Mouse (Mus musculus) embryonic facial prominence, embryonic 10.5 days (tissue): ENCODE data around the gene Ank3. TPM values are rescaled to one million over a fixed set of nuclear protein-coding genes. Genes with fewer than 3 reads are reported as not detected.
A peak's percentile ranks its signal among the peaks of the same experiment; 100 is the strongest.

Source experiments
- DNase-seq: peaks from one replicate; pipeline ENCODE4 v3.0.0-alpha.2; 2017; ENCODE audit warnings: low spot score
- H3K27ac ChIP-seq: fragments of 300-500 bp; sonication (generic); replicated peaks from 2 replicates; pipeline ENCODE4 v1.5.1; 2016; ENCODE audit warnings: mild to moderate bottlenecking
- H3K27me3 ChIP-seq: fragments of 300-500 bp; sonication (generic); replicated peaks from 2 replicates; pipeline ENCODE4 v1.6.1; 2016; ENCODE audit warnings: low read depth, mild to moderate bottlenecking; ENCODE audit not compliant: poor library complexity, severe bottlenecking
- H3K36me3 ChIP-seq: fragments of 300-500 bp; sonication (generic); replicated peaks from 2 replicates; pipeline ENCODE4 v1.6.1; 2016; ENCODE audit warnings: mild to moderate bottlenecking, moderate library complexity
- H3K4me1 ChIP-seq: fragments of 300-500 bp; sonication (generic); 2 replicates; pipeline ENCODE4 v1.6.1; 2016
- H3K4me3 ChIP-seq: fragments of 300-500 bp; sonication (generic); 2 replicates; pipeline ENCODE4 v1.5.1; 2016; ENCODE audit warnings: mild to moderate bottlenecking, moderate library complexity
- H3K9me3 ChIP-seq: fragments of 300-500 bp; sonication (generic); 2 replicates; pipeline ENCODE4 v1.6.1; 2016; ENCODE audit warnings: mild to moderate bottlenecking
- WGBS: fragments of 180-500 bp; shearing (Covaris S2); methylation state at CpG from one replicate; pipeline ENCODE4 v1.1.7; 2016; 5-methylcytosine and 5-hydroxymethylcytosine counted together
- polyA plus RNA-seq: library from polyadenylated mRNA; unstranded; fragments of >200 nt; fragmentation: Nextera tagmentation; extraction: Ambion mirVana; gene quantifications from 2 replicates; pipeline ENCODE4 v1.2.1, GENCODE M21; 2016

Gene Ank3
- polyA plus RNA-seq, 1 experiment from 2014 or later, result 36.9 TPM

GRCm38 (mm10) chr10:69571972-69572371 lies 173.4 kb downstream of the Ank3 start:
- Histone ChIP-seq H3K36me3 (no peaks in the 10 kb centered on the region), H3K27me3 (peaks cover 37% of the 10 kb centered on the region), H3K4me3 (peak overlapping the region; percentile 49), H3K4me1 (peaks cover 82% of the 10 kb centered on the region), H3K27ac (no peak overlapping the region; the same call in 1 of the 2 replicates), H3K9me3 (no peaks in the 10 kb centered on the region)
- no peak for DNase-seq
- 1% methylated on average over 9 of the region's 9 CpGs for WGBS

GRCm38 (mm10) chr10:69573054-69573453 lies 174.5 kb downstream of the Ank3 start:
- H3K9me3 ChIP-seq, result no peaks in the 10 kb centered on the region
- H3K27me3 ChIP-seq, result peaks cover 37% of the 10 kb centered on the region
- 30% methylated on average over 7 of the region's 7 CpGs for WGBS
- no peak for DNase-seq
- H3K36me3 ChIP-seq, result no peaks in the 10 kb centered on the region
- H3K27ac ChIP-seq, result no peak overlapping the region
- H3K4me1 ChIP-seq, result peaks cover 92% of the 10 kb centered on the region
- no peak overlapping the region for H3K4me3 ChIP-seq

GRCm38 (mm10) chr10:69573746-69574145 lies 175.2 kb downstream of the Ank3 start:
- Histone ChIP-seq H3K27ac (peak overlapping the region; percentile 54), H3K36me3 (no peaks in the 10 kb centered on the region), H3K4me1 (peaks cover 95% of the 10 kb centered on the region), H3K9me3 (no peaks in the 10 kb centered on the region), H3K4me3 (peak overlapping the region; percentile 32; the same call in 1 of the 2 replicates), H3K27me3 (peaks cover 37% of the 10 kb centered on the region)
- no peak for DNase-seq
- 9% methylated on average over 3 of the region's 3 CpGs for WGBS

DNA sequence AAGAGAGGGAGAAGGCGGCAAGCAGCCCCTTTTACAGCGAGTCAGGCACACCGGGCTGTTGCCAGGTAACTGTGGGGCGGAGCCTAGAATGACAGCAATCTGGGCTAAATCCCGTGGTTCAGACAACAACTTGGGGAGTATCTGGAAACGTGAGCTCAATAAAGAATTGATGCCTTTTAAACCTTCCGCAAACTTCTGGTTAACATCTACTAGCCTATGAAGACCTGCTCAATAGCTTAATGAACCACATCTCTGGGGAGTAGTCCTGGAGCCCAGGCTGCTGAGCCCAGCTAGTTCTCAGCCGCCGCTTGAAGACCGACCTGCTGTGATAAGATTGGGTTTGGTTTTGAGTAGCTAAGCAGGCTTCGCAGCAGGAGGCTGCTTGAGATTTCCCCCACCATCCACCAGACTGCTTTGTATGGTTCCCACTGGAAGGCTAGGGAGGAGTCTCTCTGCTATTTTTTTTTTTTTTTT lies 175.7 kb downstream of the Ank3 start:
- DNase-seq, result peak; percentile 50
- Histone ChIP-seq H3K4me3 (peak overlapping the region; percentile 32; the same call in 1 of the 2 replicates), H3K4me1 (peaks cover 91% of the 10 kb centered on the region), H3K9me3 (no peaks in the 10 kb centered on the region), H3K27me3 (peaks cover 37% of the 10 kb centered on the region), H3K27ac (peak overlapping the region; percentile 54), H3K36me3 (no peaks in the 10 kb centered on the region)
- WGBS, result 3% methylated on average over 11 of the region's 11 CpGs

DNA sequence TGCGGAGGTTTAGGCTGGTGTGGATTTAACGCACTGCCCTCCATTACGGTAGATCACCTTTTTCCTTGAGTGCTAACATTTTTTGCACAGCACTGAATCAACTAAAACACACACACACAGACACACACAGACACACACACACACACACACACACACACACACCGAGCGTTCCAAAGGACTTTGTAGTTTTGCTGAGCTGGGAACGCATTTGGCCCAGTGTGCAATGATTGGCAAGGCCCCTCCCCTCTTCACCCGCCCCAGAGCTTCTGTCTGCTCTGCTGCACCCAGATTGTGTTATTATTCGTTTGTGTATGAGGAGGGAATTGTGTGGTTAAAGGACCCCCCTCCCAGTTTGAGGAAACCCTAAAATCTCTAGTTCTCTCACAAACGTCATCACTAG lies 176.3 kb downstream of the Ank3 start:
- no peaks in the 10 kb centered on the region for H3K36me3 ChIP-seq
- no peak overlapping the region for H3K27ac ChIP-seq
- 33% methylated on average over 9 of the region's 9 CpGs for WGBS
- peaks cover 91% of the 10 kb centered on the region for H3K4me1 ChIP-seq
- H3K27me3 ChIP-seq, result peaks cover 37% of the 10 kb centered on the region
- no peak overlapping the region for H3K4me3 ChIP-seq
- H3K9me3 ChIP-seq, result no peaks in the 10 kb centered on the region
- no peak for DNase-seq

- Histone ChIP-seq H3K36me3 (no peaks in the 10 kb centered on the region), H3K4me1 (peaks cover 90% of the 10 kb centered on the region), H3K27me3 (peaks cover 37% of the 10 kb centered on the region), H3K4me3 (no peak overlapping the region), H3K9me3 (no peaks in the 10 kb centered on the region), H3K27ac (no peak overlapping the region)
- DNase-seq, result no peak
- 62% methylated on average over 6 of the region's 6 CpGs for WGBS
These were observed 176.9 kb downstream of the Ank3 start for GRCm38 (mm10) chr10:69575451-69575850.

DNA sequence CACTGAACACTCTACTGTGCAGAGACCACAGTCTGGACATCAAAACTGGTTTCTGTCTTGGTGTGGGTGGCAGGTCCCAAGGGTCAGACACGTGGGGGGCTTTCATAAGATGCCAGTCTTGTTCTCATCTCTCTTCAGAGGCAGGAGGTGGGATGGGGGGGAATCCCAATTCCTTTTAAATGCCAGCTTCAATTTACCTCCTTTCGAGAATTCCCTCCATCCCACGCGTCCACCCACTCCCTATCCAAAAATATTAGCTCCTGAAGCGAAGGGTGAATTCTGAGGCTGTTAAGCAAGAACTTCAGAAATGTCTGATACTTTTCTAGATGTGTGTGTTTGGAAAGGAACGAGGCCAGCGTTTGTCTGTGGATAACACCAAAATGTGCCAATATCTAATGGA lies 177.7 kb downstream of the Ank3 start:
- no peak for DNase-seq
- Histone ChIP-seq H3K36me3 (no peaks in the 10 kb centered on the region), H3K4me3 (no peak overlapping the region), H3K4me1 (peaks cover 82% of the 10 kb centered on the region), H3K27me3 (peaks cover 33% of the 10 kb centered on the region), H3K9me3 (no peaks in the 10 kb centered on the region), H3K27ac (peak overlapping the region; percentile 44)
- 87% methylated on average over 7 of the region's 7 CpGs for WGBS

- Histone ChIP-seq H3K4me3 (no peak overlapping the region), H3K27me3 (peaks cover 32% of the 10 kb centered on the region), H3K36me3 (no peaks in the 10 kb centered on the region), H3K27ac (no peak overlapping the region), H3K9me3 (no peaks in the 10 kb centered on the region), H3K4me1 (peaks cover 74% of the 10 kb centered on the region)
- DNase-seq, result no peak
- whole genome bisulfite sequencing, result 79% methylated on average over 15 of the region's 15 CpGs
These were observed 178.6 kb downstream of the Ank3 start for GRCm38 (mm10) chr10:69577061-69577728.

GRCm38 (mm10) chr10:69577729-69578061 lies 179.1 kb downstream of the Ank3 start:
- Histone ChIP-seq H3K4me1 (peaks cover 74% of the 10 kb centered on the region), H3K4me3 (no peak overlapping the region), H3K27ac (no peak overlapping the region), H3K27me3 (peaks cover 27% of the 10 kb centered on the region), H3K9me3 (no peaks in the 10 kb centered on the region), H3K36me3 (no peaks in the 10 kb centered on the region)
- no peak for DNase-seq
- WGBS, result 83% methylated on average over 7 of the region's 7 CpGs

GRCm38 (mm10) chr10:69579585-69579984 lies 181.0 kb downstream of the Ank3 start:
- peak overlapping the region; percentile 40; the same call in 1 of the 2 replicates for H3K27ac ChIP-seq
- no peaks in the 10 kb centered on the region for H3K9me3 ChIP-seq
- H3K4me1 ChIP-seq, result peaks cover 74% of the 10 kb centered on the region
- H3K4me3 ChIP-seq, result no peak overlapping the region
- DNase-seq, result peak; percentile 24
- WGBS, result 72% methylated on average over 12 of the region's 12 CpGs
- peaks cover 9% of the 10 kb centered on the region; the same call in 1 of the 2 replicates for H3K27me3 ChIP-seq
- H3K36me3 ChIP-seq, result no peaks in the 10 kb centered on the region

GRCm38 (mm10) chr10:69581525-69581924 lies 183.0 kb downstream of the Ank3 start:
- H3K36me3 ChIP-seq, result no peaks in the 10 kb centered on the region
- no peak overlapping the region for H3K4me3 ChIP-seq
- H3K4me1 ChIP-seq, result peaks cover 67% of the 10 kb centered on the region
- no peaks in the 10 kb centered on the region for H3K27me3 ChIP-seq
- no peaks in the 10 kb centered on the region for H3K9me3 ChIP-seq
- no peak overlapping the region for H3K27ac ChIP-seq
- no peak for DNase-seq
- 90% methylated on average over 2 of the region's 2 CpGs for WGBS

- H3K4me1 ChIP-seq, result peaks cover 50% of the 10 kb centered on the region
- H3K27ac ChIP-seq, result peak overlapping the region; percentile 81
- H3K9me3 ChIP-seq, result no peaks in the 10 kb centered on the region
- H3K27me3 ChIP-seq, result no peaks in the 10 kb centered on the region
- H3K36me3 ChIP-seq, result no peaks in the 10 kb centered on the region
- H3K4me3 ChIP-seq, result 0 out of 2 replicates have a peak overlapping the region, but pooled peaks have one; percentile 16
- 18% methylated on average over 11 of the region's 11 CpGs for WGBS
- DNase-seq, result peak; percentile 84
These were observed 185.4 kb downstream of the Ank3 start for GRCm38 (mm10) chr10:69583874-69584481.

DNA sequence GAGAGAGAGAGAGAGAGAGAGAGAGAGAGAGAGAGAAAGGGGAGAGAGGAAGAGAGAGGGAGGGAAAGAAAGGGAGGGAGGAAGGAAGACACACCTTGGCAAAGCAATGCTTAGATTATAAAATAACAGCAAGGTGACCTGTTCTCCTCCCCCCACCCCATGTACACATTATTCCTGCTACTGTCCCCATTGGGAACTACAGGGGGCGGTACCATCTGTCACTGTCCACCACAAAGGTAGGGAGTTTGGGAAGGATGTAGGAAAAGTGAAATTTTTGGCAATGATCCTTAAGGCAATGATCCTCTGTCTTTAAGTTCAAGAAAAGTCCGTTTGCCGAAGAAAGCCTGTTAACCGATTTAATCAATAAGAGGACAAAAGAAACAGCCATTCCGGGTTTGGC lies 186.0 kb downstream of the Ank3 start:
- H3K4me1 ChIP-seq, result peaks cover 45% of the 10 kb centered on the region
- H3K27ac ChIP-seq, result peak overlapping the region; percentile 81
- H3K27me3 ChIP-seq, result no peaks in the 10 kb centered on the region
- no peak overlapping the region for H3K4me3 ChIP-seq
- 79% methylated on average over 5 of the region's 5 CpGs for WGBS
- H3K9me3 ChIP-seq, result no peaks in the 10 kb centered on the region
- no peaks in the 10 kb centered on the region for H3K36me3 ChIP-seq
- no peak for DNase-seq
